Mouse (Mus musculus) left cerebral cortex, postnatal 36 days (tissue): ENCODE results near the gene Phyh. TPM values are rescaled to one million over a fixed set of nuclear protein-coding genes. Genes with fewer than 3 reads are reported as not detected.

Experiments used
- DNase-seq, 2 experiments: peaks; one replicate each; pipeline ENCODE4 v3.0.0; 2021 to 2022; ENCODE audit warnings: low spot score in 2 of 2, mixed read lengths in 1 of 2
- intact Hi-C: fragments of 180-260 bp; cut with DNase I; formaldehyde crosslinking; loops from one replicate; pipeline ENCODE4 v1.15.1; 2025
- total RNA-seq, 2 experiments: library from RNA; stranded (reverse); gene quantifications; 2 replicates each; pipeline ENCODE4 v1.2.3; 2021

Phyh gene
- total RNA-seq, 2 experiments from 2014 or later = 90.4 to 104 TPM

DNA sequence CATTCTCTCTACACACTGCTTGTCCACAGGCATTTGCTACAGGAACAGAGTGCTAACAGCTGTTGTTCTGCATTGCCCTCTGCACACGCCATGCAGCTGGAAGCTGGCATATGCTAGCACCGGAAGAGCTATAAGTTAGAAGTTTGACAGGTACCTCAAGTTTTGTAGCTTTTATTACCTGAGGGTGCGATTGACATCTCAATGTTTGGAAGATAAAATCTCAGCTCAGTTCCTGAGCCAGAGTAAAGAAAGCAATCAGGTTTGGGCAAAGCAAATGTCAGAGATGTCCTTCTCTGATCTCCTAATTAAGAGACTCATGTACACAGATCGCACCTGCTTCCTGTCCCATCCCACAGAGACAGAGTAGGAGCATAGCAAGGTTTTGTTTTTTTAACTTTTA lies 68.0 kb downstream of the Phyh start:
- no peak for DNase-seq
- intact Hi-C loops = no loop called here

DNA sequence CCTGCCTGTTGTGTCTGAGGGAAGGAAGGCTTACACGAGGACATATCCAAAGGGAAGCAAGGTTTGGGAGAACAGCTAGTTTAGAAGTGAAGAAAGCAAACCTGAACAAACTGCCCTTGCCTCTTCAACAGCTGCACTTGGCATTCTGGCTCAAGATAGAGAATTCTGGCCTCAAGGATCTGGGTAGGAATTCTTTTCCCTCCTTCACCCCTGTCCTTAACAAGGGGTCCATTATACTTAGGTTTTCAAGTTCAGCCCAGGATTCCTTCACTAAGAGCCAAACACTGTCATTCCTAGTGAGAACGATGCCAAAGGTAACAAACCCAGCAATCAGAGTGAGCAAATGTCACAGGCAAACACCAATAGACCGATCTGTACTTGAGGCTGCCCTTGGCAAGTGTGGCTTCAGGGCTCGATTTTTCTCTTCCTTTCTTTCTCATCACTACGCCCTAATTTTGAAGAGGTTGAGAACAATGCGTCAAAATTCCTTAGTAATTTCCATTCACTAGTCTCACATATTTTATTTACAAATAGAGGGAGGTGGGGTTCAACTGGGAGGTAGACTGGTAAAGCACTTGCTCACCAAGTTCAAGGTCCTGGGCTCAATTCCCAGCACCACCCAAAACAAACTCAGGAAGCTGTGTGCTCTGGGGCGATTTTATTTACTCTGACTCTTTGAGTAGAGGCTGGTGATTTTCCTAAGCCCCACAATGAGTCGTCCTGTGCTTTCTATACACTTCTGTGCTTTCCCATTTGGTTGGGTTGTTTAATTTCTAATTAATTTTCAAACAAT lies 68.8 kb downstream of the Phyh start:
- DNase-seq = no peak
- intact Hi-C loops = no loop called here

Other genes with a start within 250 kb of the Phyh start
- gene Bend7, start 201.2 kb upstream of the Phyh start, total RNA-seq = 1 to 10 TPM; 1.4 to 3.1 TPM
- 10 to 100 TPM; 22.3 to 23.9 TPM for gene Sephs1, start 37.5 kb upstream of the Phyh start, total RNA-seq
- 1 to 10 TPM; 1.6 to 2.0 TPM for gene Ucma, start 57.1 kb downstream of the Phyh start, total RNA-seq
- under 1 TPM; 0.79 to 0.96 TPM for gene Mcm10, start 93.8 kb downstream of the Phyh start, total RNA-seq
- gene Optn, start 145.0 kb downstream of the Phyh start, total RNA-seq = 10 to 100 TPM; 17.2 to 18.5 TPM
- gene Ccdc3, start 218.8 kb downstream of the Phyh start, total RNA-seq = 10 to 100 TPM; 15.9 to 17.5 TPM